Mouse (Mus musculus): ENCODE measurements around the gene Gimap4.

DNA sequence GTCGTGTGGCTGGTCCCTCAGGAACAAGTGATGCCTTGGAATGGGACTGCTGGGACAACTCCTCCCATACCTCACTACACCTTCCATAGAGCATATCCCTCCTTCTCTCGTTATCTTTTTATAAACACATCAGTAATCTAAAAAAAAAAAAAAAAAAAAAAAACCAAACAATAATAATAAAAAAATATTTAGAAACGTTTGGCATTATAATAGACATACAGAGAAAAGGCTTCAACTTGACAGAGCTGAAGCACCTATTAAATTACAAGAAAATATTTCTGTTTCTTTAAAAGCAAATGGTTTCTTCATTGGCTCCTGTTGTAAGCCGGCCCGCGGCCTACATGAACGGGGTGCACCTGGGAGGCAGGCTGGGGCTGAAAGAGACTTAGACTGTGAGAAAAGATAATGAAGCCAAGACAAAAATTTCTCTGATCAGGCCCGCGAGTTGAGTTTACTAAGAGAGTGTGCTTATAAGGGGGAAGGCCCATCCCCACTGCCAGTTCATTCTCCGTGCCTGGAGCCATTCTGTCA, 8.9 kb upstream of the Gimap4 start:
- TF ChIP-seq HCFC1 (IDR thresholded peaks at IDR 0.05; ENCODE audit: low read depth, low read length) (no peak), USF1 (IDR thresholded peaks at IDR 0.05; ENCODE audit: low read depth, low read length) (no peak), TCF12 (IDR thresholded peaks at IDR 0.05; ENCODE audit: low read depth, low read length) (no peak), CTCF (conservative IDR thresholded peaks at IDR 0.05 in 1 of 2, IDR thresholded peaks at IDR 0.05 in 1 of 2; ENCODE audit: low read depth in 2 of 2, low read length in 2 of 2) (no peak), ZKSCAN1 (IDR thresholded peaks at IDR 0.05; ENCODE audit: borderline replicate concordance, low read depth, low read length) (no peak), E2F4 (IDR thresholded peaks at IDR 0.05; ENCODE audit: insufficient replicate concordance, low read depth, low read length) (no peak), CHD2 (IDR thresholded peaks at IDR 0.05; ENCODE audit: low read length) (no peak), CHD1 (IDR thresholded peaks at IDR 0.05; ENCODE audit: low read depth, low read length) (peak; percentile 92), MAX (IDR thresholded peaks at IDR 0.05; ENCODE audit: low read length) (no peak), POLR2A (IDR thresholded peaks at IDR 0.05; ENCODE audit: low read depth, low read length) (no peak), NELFE (IDR thresholded peaks at IDR 0.05; ENCODE audit: low read depth, low read length) (no peak)
